Mouse (Mus musculus): Measurements from ENCODE around the gene Ccn2. TPM values are rescaled to one million over a fixed set of nuclear protein-coding genes. Genes with fewer than 3 reads are reported as not detected.

The Ccn2 gene
- polyA plus RNA-seq, 1 experiment from 2014 or later, result 29.5 TPM

- Histone ChIP-seq H3K4me2 (ENCODE audit: low read length) (no peak overlapping the region), H3K27ac (replicated peaks in 1 of 2; ENCODE audit: control insufficient read depth in 1 of 2, insufficient read depth in 1 of 2, low read depth in 2 of 2, low read length in 2 of 2) (no peak overlapping the region), H3K4me1 (ENCODE audit: control insufficient read depth in 2 of 2, insufficient read depth in 2 of 2, low read length in 2 of 2) (peaks cover 5 to 10% of the 10 kb centered on the region in 2 experiments; a peak in 2 of 4 replicates), H3K9me3 (ENCODE audit: control insufficient read depth, low read length) (no peaks in the 10 kb centered on the region), H3K36me3 (ENCODE audit: control insufficient read depth, insufficient read depth, low read length) (no peaks in the 10 kb centered on the region), H3K27me3 (ENCODE audit: control insufficient read depth, insufficient read depth, low read length) (no peaks in the 10 kb centered on the region), H3K4me3 (ENCODE audit: control insufficient read depth in 1 of 2, insufficient read depth in 1 of 2, low read depth in 1 of 2, low read length in 2 of 2) (no peak overlapping the region), H3K9ac (ENCODE audit: low read length) (no peak overlapping the region)
- 10% methylated on average over 3 of the region's 3 CpGs for WGBS
- ATAC-seq (ENCODE audit: insufficient number of reproducible peaks, insufficient read depth, low FRiP score, low read depth), result no peak
Observed at GRCm38 (mm10) chr10:24581076-24581475, 14.2 kb upstream of the Ccn2 start.

DNA sequence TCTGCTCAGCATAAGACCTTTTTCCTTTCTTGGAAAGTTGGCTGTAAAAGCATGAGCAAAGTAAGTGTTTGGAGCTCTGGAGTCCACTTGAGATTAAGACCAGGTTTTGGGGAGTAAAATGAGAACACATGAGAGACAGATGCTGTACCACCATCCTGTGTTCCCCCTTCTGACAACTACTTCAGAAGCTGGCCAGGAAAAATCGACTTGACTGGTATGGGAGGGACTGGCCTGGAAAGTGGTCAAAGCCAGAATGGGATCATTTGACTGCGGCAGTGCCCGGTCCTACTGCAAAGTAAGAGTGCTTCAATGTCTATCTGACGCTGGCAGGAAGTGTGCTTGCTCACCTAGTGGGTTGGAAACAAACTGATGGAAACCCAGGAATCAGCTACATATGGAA, 6.4 kb upstream of the Ccn2 start:
- 0 out of 4 replicates have a peak overlapping the region, but pooled peaks of 1 of the 2 experiments have one; percentile 3 for H3K27ac ChIP-seq (replicated peaks in 1 of 2; ENCODE audit: control insufficient read depth in 1 of 2, insufficient read depth in 1 of 2, low read depth in 2 of 2, low read length in 2 of 2)

DNA sequence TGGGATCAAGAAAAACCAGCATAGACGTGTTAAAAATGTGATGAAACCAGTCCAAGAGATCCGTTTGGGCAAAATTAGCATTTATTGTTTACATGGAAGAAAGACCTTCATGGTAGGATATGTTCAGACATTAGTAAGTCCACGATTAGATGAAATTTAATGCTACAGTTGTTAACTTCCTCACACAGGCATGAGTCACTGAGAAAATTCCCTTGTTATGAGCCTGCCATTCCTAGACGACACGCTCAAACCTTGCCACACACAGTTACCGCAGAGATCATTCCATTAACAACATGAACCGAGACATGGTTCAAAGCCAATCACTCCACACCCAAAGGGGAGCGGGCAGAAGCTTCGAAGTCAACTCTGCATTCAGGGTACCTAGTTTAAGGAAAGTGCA, 6.0 kb upstream of the Ccn2 start:
- Histone ChIP-seq H3K36me3 (ENCODE audit: control insufficient read depth, insufficient read depth, low read length) (no peaks in the 10 kb centered on the region), H3K27me3 (ENCODE audit: control insufficient read depth, insufficient read depth, low read length) (no peaks in the 10 kb centered on the region), H3K4me3 (ENCODE audit: control insufficient read depth in 1 of 2, insufficient read depth in 1 of 2, low read depth in 1 of 2, low read length in 2 of 2) (no peak overlapping the region), H3K27ac (replicated peaks in 1 of 2; ENCODE audit: control insufficient read depth in 1 of 2, insufficient read depth in 1 of 2, low read depth in 2 of 2, low read length in 2 of 2) (0 out of 4 replicates have a peak overlapping the region, but pooled peaks of 1 of the 2 experiments have one; percentile 3), H3K9ac (ENCODE audit: low read length) (no peak overlapping the region), H3K4me1 (ENCODE audit: control insufficient read depth in 2 of 2, insufficient read depth in 2 of 2, low read length in 2 of 2) (peaks cover 7 to 14% of the 10 kb centered on the region in 2 experiments), H3K4me2 (ENCODE audit: low read length) (no peak overlapping the region), H3K9me3 (ENCODE audit: control insufficient read depth, low read length) (no peaks in the 10 kb centered on the region)
- ATAC-seq (ENCODE audit: insufficient number of reproducible peaks, insufficient read depth, low FRiP score, low read depth), result no peak
- 86% methylated on average over 9 of the region's 9 CpGs for WGBS

More for the DNA sequence above, 6.4 kb upstream of the Ccn2 start:
- Histone ChIP-seq H3K9ac (ENCODE audit: low read length) (no peak overlapping the region), H3K36me3 (ENCODE audit: control insufficient read depth, insufficient read depth, low read length) (no peaks in the 10 kb centered on the region), H3K4me3 (ENCODE audit: control insufficient read depth in 1 of 2, insufficient read depth in 1 of 2, low read depth in 1 of 2, low read length in 2 of 2) (no peak overlapping the region), H3K4me1 (ENCODE audit: control insufficient read depth in 2 of 2, insufficient read depth in 2 of 2, low read length in 2 of 2) (peaks cover 7 to 11% of the 10 kb centered on the region in 2 experiments), H3K27me3 (ENCODE audit: control insufficient read depth, insufficient read depth, low read length) (no peaks in the 10 kb centered on the region), H3K4me2 (ENCODE audit: low read length) (no peak overlapping the region), H3K9me3 (ENCODE audit: control insufficient read depth, low read length) (no peaks in the 10 kb centered on the region)
- 66% methylated on average over 4 of the region's 4 CpGs for WGBS
- ATAC-seq (ENCODE audit: insufficient number of reproducible peaks, insufficient read depth, low FRiP score, low read depth), result no peak

GRCm38 (mm10) chr10:24590546-24590945, 4.7 kb upstream of the Ccn2 start:
- no peaks in the 10 kb centered on the region for H3K27me3 ChIP-seq (ENCODE audit: control insufficient read depth, insufficient read depth, low read length)
- no peaks in the 10 kb centered on the region for H3K36me3 ChIP-seq (ENCODE audit: control insufficient read depth, insufficient read depth, low read length)
- no peak overlapping the region for H3K27ac ChIP-seq (replicated peaks in 1 of 2; ENCODE audit: control insufficient read depth in 1 of 2, insufficient read depth in 1 of 2, low read depth in 2 of 2, low read length in 2 of 2)
- H3K4me3 ChIP-seq (ENCODE audit: control insufficient read depth in 1 of 2, insufficient read depth in 1 of 2, low read depth in 1 of 2, low read length in 2 of 2), result no peak overlapping the region
- peaks cover 7 to 20% of the 10 kb centered on the region in 2 experiments for H3K4me1 ChIP-seq (ENCODE audit: control insufficient read depth in 2 of 2, insufficient read depth in 2 of 2, low read length in 2 of 2)
- ATAC-seq (ENCODE audit: insufficient number of reproducible peaks, insufficient read depth, low FRiP score, low read depth), result no peak
- H3K9ac ChIP-seq (ENCODE audit: low read length), result no peak overlapping the region
- 87% methylated on average over 4 of the region's 4 CpGs for WGBS
- no peak overlapping the region for H3K4me2 ChIP-seq (ENCODE audit: low read length)
- no peaks in the 10 kb centered on the region for H3K9me3 ChIP-seq (ENCODE audit: control insufficient read depth, low read length)

GRCm38 (mm10) chr10:24591136-24591535, 4.1 kb upstream of the Ccn2 start:
- 0 out of 4 replicates have a peak overlapping the region, but pooled peaks of 1 of the 2 experiments have one; percentile 2 for H3K27ac ChIP-seq (replicated peaks in 1 of 2; ENCODE audit: control insufficient read depth in 1 of 2, insufficient read depth in 1 of 2, low read depth in 2 of 2, low read length in 2 of 2)
- H3K9ac ChIP-seq (ENCODE audit: low read length), result no peak overlapping the region
- H3K27me3 ChIP-seq (ENCODE audit: control insufficient read depth, insufficient read depth, low read length), result no peaks in the 10 kb centered on the region
- 28% methylated on average over 4 of the region's 4 CpGs for WGBS
- no peaks in the 10 kb centered on the region for H3K36me3 ChIP-seq (ENCODE audit: control insufficient read depth, insufficient read depth, low read length)
- ATAC-seq (ENCODE audit: insufficient number of reproducible peaks, insufficient read depth, low FRiP score, low read depth), result no peak
- H3K4me1 ChIP-seq (ENCODE audit: control insufficient read depth in 2 of 2, insufficient read depth in 2 of 2, low read length in 2 of 2), result peaks cover 7 to 20% of the 10 kb centered on the region in 2 experiments
- no peak overlapping the region for H3K4me2 ChIP-seq (ENCODE audit: low read length)
- H3K4me3 ChIP-seq (ENCODE audit: control insufficient read depth in 1 of 2, insufficient read depth in 1 of 2, low read depth in 1 of 2, low read length in 2 of 2), result no peak overlapping the region
- H3K9me3 ChIP-seq (ENCODE audit: control insufficient read depth, low read length), result no peaks in the 10 kb centered on the region

GRCm38 (mm10) chr10:24591741-24592140, 3.5 kb upstream of the Ccn2 start:
- no peak overlapping the region for H3K9ac ChIP-seq (ENCODE audit: low read length)
- 0 out of 4 replicates have a peak overlapping the region, but pooled peaks of 1 of the 2 experiments have one; percentile 2 for H3K27ac ChIP-seq (replicated peaks in 1 of 2; ENCODE audit: control insufficient read depth in 1 of 2, insufficient read depth in 1 of 2, low read depth in 2 of 2, low read length in 2 of 2)
- H3K4me2 ChIP-seq (ENCODE audit: low read length), result no peak overlapping the region
- 72% methylated on average over 5 of the region's 5 CpGs for WGBS
- H3K36me3 ChIP-seq (ENCODE audit: control insufficient read depth, insufficient read depth, low read length), result peaks cover 2% of the 10 kb centered on the region
- no peaks in the 10 kb centered on the region for H3K27me3 ChIP-seq (ENCODE audit: control insufficient read depth, insufficient read depth, low read length)
- H3K4me1 ChIP-seq (ENCODE audit: control insufficient read depth in 2 of 2, insufficient read depth in 2 of 2, low read length in 2 of 2), result peaks cover 7 to 21% of the 10 kb centered on the region in 2 experiments
- no peaks in the 10 kb centered on the region for H3K9me3 ChIP-seq (ENCODE audit: control insufficient read depth, low read length)
- ATAC-seq (ENCODE audit: insufficient number of reproducible peaks, insufficient read depth, low FRiP score, low read depth), result no peak
- H3K4me3 ChIP-seq (ENCODE audit: control insufficient read depth in 1 of 2, insufficient read depth in 1 of 2, low read depth in 1 of 2, low read length in 2 of 2), result no peak overlapping the region

GRCm38 (mm10) chr10:24592318-24592717, 2.9 kb upstream of the Ccn2 start:
- H3K9me3 ChIP-seq (ENCODE audit: control insufficient read depth, low read length), result no peaks in the 10 kb centered on the region
- no peak overlapping the region for H3K4me3 ChIP-seq (ENCODE audit: control insufficient read depth in 1 of 2, insufficient read depth in 1 of 2, low read depth in 1 of 2, low read length in 2 of 2)
- no peak overlapping the region for H3K4me2 ChIP-seq (ENCODE audit: low read length)
- no peaks in the 10 kb centered on the region for H3K27me3 ChIP-seq (ENCODE audit: control insufficient read depth, insufficient read depth, low read length)
- no peak for ATAC-seq (ENCODE audit: insufficient number of reproducible peaks, insufficient read depth, low FRiP score, low read depth)
- H3K27ac ChIP-seq (replicated peaks in 1 of 2; ENCODE audit: control insufficient read depth in 1 of 2, insufficient read depth in 1 of 2, low read depth in 2 of 2, low read length in 2 of 2), result no peak overlapping the region
- no peak overlapping the region for H3K9ac ChIP-seq (ENCODE audit: low read length)
- peaks cover 5% of the 10 kb centered on the region for H3K36me3 ChIP-seq (ENCODE audit: control insufficient read depth, insufficient read depth, low read length)
- 81% methylated on average over 2 of the region's 2 CpGs for WGBS
- H3K4me1 ChIP-seq (ENCODE audit: control insufficient read depth in 2 of 2, insufficient read depth in 2 of 2, low read length in 2 of 2), result peaks cover 9 to 23% of the 10 kb centered on the region in 2 experiments

DNA sequence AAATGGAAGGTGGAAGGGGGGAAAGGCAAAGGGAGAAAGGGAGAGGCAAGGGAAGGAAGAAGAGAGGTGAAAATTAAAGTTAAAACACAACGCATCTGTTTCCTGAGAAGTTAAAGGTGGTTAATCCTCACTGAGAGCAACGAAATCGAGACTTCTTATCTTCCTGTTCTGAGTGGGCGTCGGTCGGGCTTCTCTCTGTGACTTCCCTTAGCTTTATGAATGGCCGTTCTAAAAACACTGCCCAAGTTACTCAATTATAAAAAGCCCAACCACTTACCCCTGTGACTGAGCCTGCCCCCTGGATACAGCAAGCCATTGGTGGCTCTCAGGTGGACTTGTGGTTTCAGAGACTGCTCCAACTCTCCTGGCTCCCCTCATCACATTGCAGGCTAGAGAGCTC, 2.3 kb upstream of the Ccn2 start:
- 6% methylated on average over 7 of the region's 7 CpGs for WGBS
- Histone ChIP-seq H3K4me2 (ENCODE audit: low read length) (peak overlapping the region; percentile 33), H3K4me1 (ENCODE audit: control insufficient read depth in 2 of 2, insufficient read depth in 2 of 2, low read length in 2 of 2) (peaks cover 13 to 28% of the 10 kb centered on the region in 2 experiments)

More for the DNA sequence above, 2.3 kb upstream of the Ccn2 start:
- Histone ChIP-seq H3K27me3 (ENCODE audit: control insufficient read depth, insufficient read depth, low read length) (no peaks in the 10 kb centered on the region), H3K27ac (replicated peaks in 1 of 2; ENCODE audit: control insufficient read depth in 1 of 2, insufficient read depth in 1 of 2, low read depth in 2 of 2, low read length in 2 of 2) (peak overlapping the region; percentile 89 to 92), H3K9ac (ENCODE audit: low read length) (no peak overlapping the region), H3K4me3 (ENCODE audit: control insufficient read depth in 1 of 2, insufficient read depth in 1 of 2, low read depth in 1 of 2, low read length in 2 of 2) (no peak overlapping the region), H3K9me3 (ENCODE audit: control insufficient read depth, low read length) (no peaks in the 10 kb centered on the region), H3K36me3 (ENCODE audit: control insufficient read depth, insufficient read depth, low read length) (peaks cover 11% of the 10 kb centered on the region)
- ATAC-seq (ENCODE audit: insufficient number of reproducible peaks, insufficient read depth, low FRiP score, low read depth), result no peak
